Mouse (Mus musculus) small intestine, adult 2 months (tissue): ENCODE measurements around the gene Arl6ip5.

ENCODE experiments used
- CTCF ChIP-seq: fragments of 200-500 bp; IDR thresholded peaks from 2 replicates; pipeline ENCODE4 v1.5.1; 2012; ENCODE audit warnings: low read depth, mild to moderate bottlenecking, control low read depth, inconsistent platforms, low read length, moderate library complexity, mixed read lengths; ENCODE audit not compliant: insufficient replicate concordance, insufficient read length; ENCODE audit errors: extremely low read depth
- POLR2A ChIP-seq: fragments of 200-500 bp; IDR thresholded peaks from 2 replicates; pipeline ENCODE4 v1.6.1; 2012; ENCODE audit warnings: low read depth, mild to moderate bottlenecking, control low read depth, inconsistent platforms, low read length, moderate library complexity

DNA sequence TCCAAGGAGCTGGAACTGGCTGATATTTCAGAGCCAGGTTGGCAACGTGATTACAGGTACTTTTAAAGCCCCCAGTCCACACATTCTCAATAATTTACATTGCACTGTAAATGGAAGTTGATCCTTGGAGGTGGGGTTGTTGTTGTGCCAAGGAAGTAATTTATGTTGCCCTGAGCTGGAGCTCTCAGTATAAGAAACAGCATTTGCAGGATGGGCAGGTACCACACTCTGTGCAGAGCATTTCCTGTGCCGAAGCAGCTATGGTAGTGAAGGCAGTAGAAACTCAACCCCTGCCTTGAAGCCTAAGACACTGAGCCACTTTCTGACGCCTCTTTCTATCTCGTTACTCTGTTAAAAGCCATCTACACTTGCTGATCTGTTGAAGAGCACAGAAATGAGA lies 65.3 kb downstream of the Arl6ip5 start:
- TF ChIP-seq CTCF, result no peak
- no peak for TF ChIP-seq POLR2A
